Mouse (Mus musculus): ENCODE measurements around the gene Tmbim1.
A peak's percentile ranks its signal among the peaks of the same experiment; 100 is the strongest.

GRCm38 (mm10) chr1:74335033-74335432, 29.6 kb upstream of the Tmbim1 start:
- TF ChIP-seq CTCF (IDR thresholded peaks at IDR 0.05) (no peak), POLR2A (IDR thresholded peaks at IDR 0.05; ENCODE audit: insufficient read depth, low read depth, low read length) (peak; percentile 42), EP300 (IDR thresholded peaks at IDR 0.05; ENCODE audit: insufficient read depth, low read depth, low read length) (peak; percentile 94)
